Mouse (Mus musculus) left cerebral cortex, postnatal 10 days (tissue): ENCODE results near the gene Snapc4. TPM values are rescaled to one million over a fixed set of nuclear protein-coding genes. Genes with fewer than 3 reads are reported as not detected.

Experiments
- DNase-seq, 2 experiments: peaks; one replicate each; pipeline ENCODE4 v3.0.0; 2021 to 2022; ENCODE audit warnings: low spot score in 2 of 2, mixed read lengths in 1 of 2; ENCODE audit errors: extremely low spot score in 1 of 2
- intact Hi-C: fragments of 180-260 bp; cut with DNase I; formaldehyde crosslinking; loops from one replicate; pipeline ENCODE4 v1.15.1; 2025
- total RNA-seq, 2 experiments: library from RNA; stranded (reverse); gene quantifications; 2 replicates each; pipeline ENCODE4 v1.2.3; 2021

Snapc4 gene
- total RNA-seq, 2 experiments from 2014 or later = 78.8 to 80.9 TPM

DNA sequence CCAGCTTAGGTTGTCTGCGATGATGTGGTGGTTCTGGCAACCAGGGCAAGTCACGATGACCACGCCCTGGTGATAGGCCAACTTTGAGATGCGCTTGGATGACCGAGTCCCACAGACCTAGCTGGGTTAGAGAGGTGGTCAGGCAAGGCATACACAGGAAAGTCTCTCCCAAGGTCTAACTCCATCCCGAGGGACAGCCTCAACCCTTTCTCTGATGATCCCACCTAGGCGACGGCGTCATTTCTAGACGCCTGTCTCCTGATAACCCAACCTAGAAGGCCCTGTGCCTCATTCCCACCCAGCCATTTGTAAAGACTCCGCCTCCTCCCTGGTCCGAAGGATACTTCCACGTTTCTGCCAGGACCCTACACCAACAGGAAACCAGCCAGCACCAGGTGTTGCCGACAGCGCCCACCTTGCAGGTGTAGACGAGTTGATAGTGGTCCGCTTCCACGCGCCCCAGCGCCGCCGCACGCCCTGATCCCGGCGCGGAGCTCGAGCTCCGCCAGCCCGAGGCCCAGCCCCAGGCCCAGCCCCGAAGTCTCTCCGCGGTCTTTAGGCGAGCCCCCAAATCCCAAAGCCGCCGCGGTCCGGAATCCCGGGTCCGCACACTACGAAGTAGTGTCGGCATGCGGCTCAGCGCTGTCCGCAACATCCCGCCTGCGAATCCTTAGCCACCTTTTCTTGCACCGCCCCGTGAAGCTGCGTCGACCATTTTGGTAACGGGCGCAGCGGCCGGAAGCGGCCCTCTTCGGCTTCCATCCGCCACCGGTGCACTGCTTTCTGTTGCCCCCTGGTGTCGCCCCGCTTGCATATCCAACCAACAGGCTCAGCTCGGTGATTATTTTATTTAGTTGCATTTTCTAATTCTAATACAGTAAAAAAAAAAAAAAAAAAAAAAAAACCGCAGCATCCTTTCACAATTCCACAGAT is 28.8 kb downstream of the Snapc4 start, which contains the start of gene Dnlz:
Gene Dnlz, minus strand, starts transcription at position 753 of the 933 bp plus-strand sequence.
- intact Hi-C loops = no loop called here
- DNase-seq = peak; percentile 93 to 96

DNA sequence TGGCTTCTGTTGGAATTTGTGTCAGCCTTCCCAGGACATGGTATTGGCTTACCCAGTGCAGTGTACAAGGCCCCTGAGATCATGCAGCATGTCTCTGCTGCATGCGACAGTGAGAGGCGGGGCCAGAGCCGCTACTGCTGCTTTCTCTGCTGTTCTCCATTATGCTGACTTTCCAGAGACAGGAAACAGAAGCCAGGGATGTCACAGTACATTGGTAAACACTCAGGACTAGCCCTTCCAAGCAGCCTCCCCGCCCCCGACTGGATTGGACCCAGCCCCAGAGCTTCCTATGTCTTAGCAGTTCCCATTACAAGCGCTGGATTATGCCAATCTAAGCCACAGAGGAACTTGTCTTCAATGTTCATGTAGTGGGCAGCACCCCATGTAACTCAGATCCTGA is 32.2 kb downstream of the Snapc4 start:
- intact Hi-C loops = no loop called here
- no peak for DNase-seq

DNA sequence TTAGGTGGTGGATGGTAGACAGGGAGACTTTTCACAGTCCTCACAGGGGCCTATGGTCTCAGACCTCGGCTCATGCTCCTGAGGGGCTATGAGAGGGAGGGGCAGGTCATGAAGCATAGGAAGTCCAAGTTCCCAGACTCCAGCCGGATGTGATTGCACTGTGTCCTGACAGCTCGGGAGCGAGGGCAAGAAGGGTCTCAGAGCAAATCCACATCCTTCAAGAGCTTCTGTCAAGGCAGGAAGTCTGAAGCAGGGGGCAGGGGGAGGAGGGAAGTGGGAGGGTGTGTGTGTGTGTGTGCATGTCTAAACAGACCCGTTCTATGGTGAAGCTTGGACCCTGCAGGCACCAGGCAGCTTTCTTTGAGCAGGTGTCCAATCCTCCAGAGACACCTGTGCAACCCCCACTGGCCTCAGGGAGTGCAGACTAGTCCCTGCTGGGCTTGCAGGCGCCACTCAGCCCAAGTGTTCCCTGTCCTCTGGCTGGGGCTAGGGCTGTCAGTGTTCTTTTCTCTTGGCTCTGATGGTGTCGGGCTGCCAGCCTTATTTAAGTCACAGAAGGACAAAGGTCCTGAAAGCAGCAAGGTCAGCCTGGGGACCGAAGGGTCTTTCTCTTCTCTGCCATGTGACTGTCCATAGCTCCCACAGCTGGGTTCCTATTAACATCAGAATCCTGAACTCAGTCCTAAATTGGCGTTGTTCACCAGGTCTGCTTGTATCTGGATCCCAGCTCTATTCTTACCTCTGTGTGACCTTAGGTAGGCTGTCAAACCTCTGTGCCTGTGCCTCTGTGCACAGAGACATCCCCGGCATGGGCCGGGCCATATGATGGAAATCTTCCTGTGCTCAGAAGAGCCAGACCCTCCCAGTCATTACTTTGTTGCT is 37.6 kb downstream of the Snapc4 start:
- DNase-seq = peak in 1 of 2 experiments; percentile 65
- intact Hi-C loops = no loop called here

- intact Hi-C loops = no loop called here
- peak; percentile 48 to 83 for DNase-seq
Observed at GRCm38 (mm10) chr2:26342044-26342443, 38.4 kb downstream of the Snapc4 start.

DNA sequence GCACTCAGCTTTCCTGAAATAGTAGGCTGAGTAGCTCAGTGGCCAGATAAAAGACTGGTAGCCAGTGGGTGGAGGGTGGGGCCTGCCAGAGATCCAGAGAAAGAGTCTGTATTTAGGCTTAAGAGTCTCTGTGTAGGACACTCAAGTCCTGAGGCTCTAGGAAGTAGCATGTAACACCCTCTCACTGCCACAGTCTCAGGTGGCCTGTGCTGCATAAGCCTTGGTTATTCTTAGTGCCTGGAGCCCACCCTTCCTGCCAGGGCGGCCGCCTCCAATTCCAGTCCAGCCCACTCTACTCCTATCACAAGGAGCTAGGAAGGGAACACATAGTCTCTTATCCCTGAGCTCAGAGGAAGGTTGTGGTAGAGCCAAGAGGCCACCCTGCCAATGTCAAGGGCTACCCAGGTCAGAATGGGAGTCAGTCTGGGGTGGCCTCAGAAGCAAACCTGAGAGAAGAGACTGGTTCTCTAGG is 38.9 kb downstream of the Snapc4 start:
- DNase-seq = no peak
- intact Hi-C loops = no loop called here

DNA sequence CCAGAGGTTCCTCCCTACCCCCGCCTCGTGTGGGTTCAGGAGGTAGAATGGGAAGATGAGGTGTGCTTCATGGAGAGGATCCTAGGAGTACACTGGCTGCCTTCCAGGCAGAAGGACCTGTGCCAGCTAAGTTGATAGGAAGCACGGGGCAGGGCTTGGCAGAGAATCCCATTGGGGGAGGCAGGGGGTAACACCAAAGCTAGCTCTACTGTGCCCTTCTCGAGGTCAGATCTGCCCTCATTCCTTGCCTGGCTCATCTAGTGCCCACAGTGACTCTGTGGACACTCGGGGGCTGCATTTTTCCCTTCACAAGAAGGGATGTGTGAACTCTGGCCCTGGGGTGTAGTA is 41.3 kb downstream of the Snapc4 start:
- DNase-seq = no peak
- intact Hi-C loops = no loop called here

GRCm38 (mm10) chr2:26338302-26339203 is 41.9 kb downstream of the Snapc4 start:
- DNase-seq = peak in 1 of 2 experiments; percentile 68
- intact Hi-C loops = no loop called here

GRCm38 (mm10) chr2:26330702-26331101 is 49.8 kb downstream of the Snapc4 start:
- no peak for DNase-seq

GRCm38 (mm10) chr2:26330056-26330468 is 50.4 kb downstream of the Snapc4 start:
- no peak for DNase-seq
- intact Hi-C loops = no loop called here

More at GRCm38 (mm10) chr2:26330702-26331101, 49.8 kb downstream of the Snapc4 start:
- intact Hi-C loops = no loop called here

GRCm38 (mm10) chr2:26329402-26329801 is 51.1 kb downstream of the Snapc4 start:
- intact Hi-C loops = no loop called here
- peak in 1 of 2 experiments; percentile 69 for DNase-seq

GRCm38 (mm10) chr2:26327852-26328251 is 52.6 kb downstream of the Snapc4 start:
- peak in 1 of 2 experiments; percentile 24 for DNase-seq
- intact Hi-C loops = no loop called here

- intact Hi-C loops = no loop called here
- DNase-seq = peak in 1 of 2 experiments; percentile 78
Observed at GRCm38 (mm10) chr2:26325386-26326181, 54.9 kb downstream of the Snapc4 start.

- intact Hi-C loops = no loop called here
- no peak for DNase-seq
Observed at GRCm38 (mm10) chr2:26324917-26325316, 55.5 kb downstream of the Snapc4 start.

GRCm38 (mm10) chr2:26323589-26324325 is 56.7 kb downstream of the Snapc4 start:
- intact Hi-C loops = no loop called here

GRCm38 (mm10) chr2:26320245-26321185 is 59.9 kb downstream of the Snapc4 start:
- intact Hi-C loops = no loop called here
- DNase-seq = peak in 1 of 2 experiments; percentile 25

More at GRCm38 (mm10) chr2:26323589-26324325, 56.7 kb downstream of the Snapc4 start:
- DNase-seq = no peak
